Comparison of ENCODE assay signal across 8 mouse cellular contexts in the genomic region with DNA sequence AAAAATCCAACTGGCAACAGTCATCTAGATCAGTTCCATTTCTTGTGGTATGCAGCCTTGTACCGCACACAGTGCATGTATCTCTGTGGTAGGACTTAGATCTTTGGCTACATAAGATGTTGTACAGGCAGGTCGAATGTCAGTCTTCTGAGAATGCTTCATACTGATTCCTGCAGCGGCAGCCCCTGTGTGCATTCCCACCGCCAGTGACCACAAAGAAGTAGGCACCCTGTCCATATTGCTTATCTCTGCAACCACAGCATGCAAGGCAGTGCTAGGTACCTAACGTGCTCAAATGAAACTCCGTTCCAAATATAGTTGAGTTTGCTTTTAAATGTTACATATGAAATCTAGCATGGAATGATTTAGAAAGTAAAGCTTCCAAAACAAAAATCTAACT. TPM values are rescaled to one million over a fixed set of nuclear protein-coding genes. Genes with fewer than 3 reads are reported as not detected.
A peak's percentile ranks its signal among the peaks of the same experiment; 100 is the strongest.
DNase-seq lines count a peak whose midpoint lies in the region; ATAC-seq and TF ChIP-seq lines count a peak whose summit lies in the region.

No protein-coding gene starts in this region.

- H3K27me3 ChIP-seq in lung, embryonic 15.5 days = no peaks in the 10 kb centered on the region
- no peaks in the 10 kb centered on the region for H3K27me3 ChIP-seq in limb, embryonic 13.5 days
- H3K27me3 ChIP-seq in stomach, embryonic 15.5 days (replicated peaks) = no peaks in the 10 kb centered on the region

- H3K4me1 ChIP-seq in lung, embryonic 15.5 days = peaks cover 12% of the 10 kb centered on the region
- peaks cover 2% of the 10 kb centered on the region; the same call in 1 of the 2 replicates for H3K4me1 ChIP-seq in embryonic fibroblast, embryonic 13.5 days (ENCODE audit: control insufficient read depth, insufficient read depth, low read length)
- H3K4me1 ChIP-seq in limb, embryonic 13.5 days = peaks cover 3% of the 10 kb centered on the region; the same call in 1 of the 2 replicates
- H3K4me1 ChIP-seq in stomach, embryonic 15.5 days = no peaks in the 10 kb centered on the region

- no peak for DNase-seq in lung, postnatal 36 days
- no peak for DNase-seq in thymus, postnatal 10 days (ENCODE audit: low spot score in 2 of 2)
- DNase-seq in cerebellum, adult 11 months = no peak
- DNase-seq in natural killer cell, adult 2 months (ENCODE audit: low spot score in 2 of 2) = no peak

- H3K4me2 ChIP-seq in lung, embryonic 15.5 days = peak overlapping the region; percentile 61
- peak overlapping the region; percentile 64 for H3K4me2 ChIP-seq in limb, embryonic 13.5 days (replicated peaks)
- H3K4me2 ChIP-seq in stomach, embryonic 15.5 days = peak overlapping the region; percentile 65

- no peaks in the 10 kb centered on the region for H3K9me3 ChIP-seq in lung, embryonic 15.5 days
- peaks cover 4% of the 10 kb centered on the region; the same call in 1 of the 2 replicates for H3K9me3 ChIP-seq in limb, embryonic 13.5 days
- no peaks in the 10 kb centered on the region for H3K9me3 ChIP-seq in stomach, embryonic 15.5 days

- no peak for TF ChIP-seq POLR2A in embryonic fibroblast, embryonic 13.5 days (IDR thresholded peaks at IDR 0.05; ENCODE audit: low read depth, low read length)

- no peak overlapping the region for H3K27ac ChIP-seq in lung, embryonic 15.5 days
- H3K27ac ChIP-seq in embryonic fibroblast, embryonic 13.5 days (ENCODE audit: insufficient read depth, low read length) = no peak overlapping the region
- H3K27ac ChIP-seq in limb, embryonic 13.5 days = no peak overlapping the region
- no peak overlapping the region for H3K27ac ChIP-seq in stomach, embryonic 15.5 days

- TF ChIP-seq CTCF in embryonic fibroblast, embryonic 13.5 days (IDR thresholded peaks at IDR 0.05; ENCODE audit: borderline replicate concordance, insufficient read depth, low read length) = no peak

- peak overlapping the region; percentile 77 for H3K4me3 ChIP-seq in lung, embryonic 15.5 days
- peak overlapping the region; percentile 75 for H3K4me3 ChIP-seq in embryonic fibroblast, embryonic 13.5 days (ENCODE audit: insufficient read depth, low read length)
- peak overlapping the region; percentile 85 for H3K4me3 ChIP-seq in limb, embryonic 13.5 days
- H3K4me3 ChIP-seq in stomach, embryonic 15.5 days (replicated peaks) = peak overlapping the region; percentile 81

- ATAC-seq in lung, embryonic 15.5 days (ENCODE audit: borderline replicate concordance, extremely low read depth, low FRiP score, low TSS enrichment) = no peak
- ATAC-seq in limb, embryonic 13.5 days (ENCODE audit: low FRiP score, low read depth) = no peak
- no peak for ATAC-seq in stomach, embryonic 15.5 days (ENCODE audit: insufficient read depth, low FRiP score, low read depth)

- H3K36me3 ChIP-seq in lung, embryonic 15.5 days = no peaks in the 10 kb centered on the region
- H3K36me3 ChIP-seq in limb, embryonic 13.5 days = peaks cover 13% of the 10 kb centered on the region; the same call in 1 of the 2 replicates
- H3K36me3 ChIP-seq in stomach, embryonic 15.5 days = no peaks in the 10 kb centered on the region

- peak overlapping the region; percentile 71; the same call in 1 of the 2 replicates for H3K9ac ChIP-seq in lung, embryonic 15.5 days
- no peak overlapping the region for H3K9ac ChIP-seq in limb, embryonic 13.5 days
- H3K9ac ChIP-seq in stomach, embryonic 15.5 days = no peak overlapping the region

- WGBS in lung, embryonic 15.5 days = 53% methylated on average over 6 of the region's 6 CpGs
- 74% methylated on average over 6 of the region's 6 CpGs for WGBS in limb, embryonic 13.5 days
- 55% methylated on average over 6 of the region's 6 CpGs for WGBS in stomach, embryonic 15.5 days

RNA-seq across cellular contexts. Expression of gene Wdsub1, which starts 1.0 kb away (rescaled TPM):
- 34.7 and 35.6 TPM in 2 replicates for polyA plus RNA-seq in lung, embryonic 15.5 days (2015; fragmentation: Nextera tagmentation; extraction: Ambion mirVana)
- polyA plus RNA-seq in embryonic fibroblast, embryonic 13.5 days (2011; ENCODE audit: insufficient read length, low read depth, missing spikeins) = 15.1 and 18.5 TPM in 2 replicates
- polyA plus RNA-seq in limb, embryonic 13.5 days (2015; fragmentation: Nextera tagmentation; extraction: Ambion mirVana) = 33.5 and 38.1 TPM in 2 replicates
- 30.0 and 30.6 TPM in 2 replicates for polyA plus RNA-seq in stomach, embryonic 15.5 days (2015; fragmentation: Nextera tagmentation; extraction: Ambion mirVana)
